Mouse (Mus musculus): ENCODE results near the gene Sbk3. TPM values are rescaled to one million over a fixed set of nuclear protein-coding genes. Genes with fewer than 3 reads are reported as not detected.
A peak's percentile ranks its signal among the peaks of the same experiment; 100 is the strongest.

The Sbk3 gene
- polyA plus RNA-seq, 1 experiment from 2014 or later = 0.25 TPM

- Histone ChIP-seq H3K4me3 (replicated peaks) (no peak overlapping the region), H3K4me1 (peaks cover 56% of the 10 kb centered on the region), H3K27ac (replicated peaks) (no peak overlapping the region), H3K4me2 (replicated peaks) (no peak overlapping the region), H3K9ac (no peak overlapping the region), H3K9me3 (replicated peaks) (no peaks in the 10 kb centered on the region), H3K36me3 (peaks cover 41% of the 10 kb centered on the region), H3K27me3 (no peaks in the 10 kb centered on the region)
- WGBS = 92% methylated on average over 19 of the region's 19 CpGs
- no peak for ATAC-seq (ENCODE audit: insufficient number of reproducible peaks, low FRiP score, low TSS enrichment, low read depth)
These were observed 50.5 kb downstream of the Sbk3 start for GRCm38 (mm10) chr7:4920496-4920895.

DNA sequence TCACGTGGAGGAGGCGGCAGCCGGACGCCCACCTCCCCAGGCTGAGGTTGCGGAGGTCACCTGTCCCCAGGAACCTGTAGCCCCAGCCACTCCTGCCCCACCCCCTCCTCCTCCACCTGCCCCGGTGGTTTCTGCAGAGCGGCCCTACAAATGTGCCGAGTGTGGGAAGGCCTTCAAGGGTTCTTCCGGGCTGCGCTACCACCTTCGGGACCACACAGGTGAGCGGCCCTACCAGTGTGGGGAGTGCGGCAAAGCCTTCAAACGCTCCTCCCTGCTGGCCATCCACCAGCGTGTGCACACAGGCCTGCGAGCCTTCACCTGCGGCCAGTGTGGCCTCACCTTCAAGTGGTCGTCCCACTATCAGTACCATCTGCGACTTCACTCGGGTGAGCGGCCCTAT lies 51.0 kb downstream of the Sbk3 start:
- no peak overlapping the region for H3K9ac ChIP-seq
- 91% methylated on average over 21 of the region's 21 CpGs for WGBS
- no peak overlapping the region for H3K4me2 ChIP-seq (replicated peaks)
- H3K27ac ChIP-seq (replicated peaks) = no peak overlapping the region
- H3K4me1 ChIP-seq = peaks cover 50% of the 10 kb centered on the region
- H3K4me3 ChIP-seq (replicated peaks) = no peak overlapping the region
- peaks cover 41% of the 10 kb centered on the region for H3K36me3 ChIP-seq
- no peaks in the 10 kb centered on the region for H3K27me3 ChIP-seq
- ATAC-seq (ENCODE audit: insufficient number of reproducible peaks, low FRiP score, low TSS enrichment, low read depth) = no peak
- H3K9me3 ChIP-seq (replicated peaks) = no peaks in the 10 kb centered on the region

- H3K9ac ChIP-seq = no peak overlapping the region
- peaks cover 41% of the 10 kb centered on the region for H3K36me3 ChIP-seq
- H3K9me3 ChIP-seq (replicated peaks) = no peaks in the 10 kb centered on the region
- no peak overlapping the region for H3K4me2 ChIP-seq (replicated peaks)
- ATAC-seq (ENCODE audit: insufficient number of reproducible peaks, low FRiP score, low TSS enrichment, low read depth) = no peak
- no peak overlapping the region for H3K4me3 ChIP-seq (replicated peaks)
- H3K27ac ChIP-seq (replicated peaks) = no peak overlapping the region
- no peaks in the 10 kb centered on the region for H3K27me3 ChIP-seq
- WGBS = 91% methylated on average over 21 of the region's 21 CpGs
- H3K4me1 ChIP-seq = peaks cover 47% of the 10 kb centered on the region
These were observed 51.9 kb downstream of the Sbk3 start for GRCm38 (mm10) chr7:4919096-4919495.

- no peak overlapping the region for H3K27ac ChIP-seq (replicated peaks)
- no peak for ATAC-seq (ENCODE audit: insufficient number of reproducible peaks, low FRiP score, low TSS enrichment, low read depth)
- peaks cover 41% of the 10 kb centered on the region for H3K36me3 ChIP-seq
- no peak overlapping the region for H3K4me3 ChIP-seq (replicated peaks)
- H3K9ac ChIP-seq = no peak overlapping the region
- no peaks in the 10 kb centered on the region for H3K9me3 ChIP-seq (replicated peaks)
- no peak overlapping the region for H3K4me2 ChIP-seq (replicated peaks)
- H3K4me1 ChIP-seq = peaks cover 44% of the 10 kb centered on the region
- WGBS = 92% methylated on average over 15 of the region's 15 CpGs
- H3K27me3 ChIP-seq = no peaks in the 10 kb centered on the region
These were observed 52.3 kb downstream of the Sbk3 start for GRCm38 (mm10) chr7:4918681-4919080.

- Histone ChIP-seq H3K9ac (no peak overlapping the region), H3K9me3 (replicated peaks) (no peaks in the 10 kb centered on the region), H3K4me3 (replicated peaks) (no peak overlapping the region), H3K4me1 (peaks cover 32% of the 10 kb centered on the region), H3K36me3 (peaks cover 41% of the 10 kb centered on the region), H3K27ac (replicated peaks) (no peak overlapping the region), H3K4me2 (replicated peaks) (no peak overlapping the region), H3K27me3 (no peaks in the 10 kb centered on the region)
- 98% methylated on average over 2 of the region's 2 CpGs for WGBS
- no peak for ATAC-seq (ENCODE audit: insufficient number of reproducible peaks, low FRiP score, low TSS enrichment, low read depth)
These were observed 53.5 kb downstream of the Sbk3 start for GRCm38 (mm10) chr7:4917494-4917893.

- 11% methylated on average over 14 of the region's 14 CpGs for WGBS
- ATAC-seq (ENCODE audit: insufficient number of reproducible peaks, low FRiP score, low TSS enrichment, low read depth) = peak; percentile 11; the same call in 1 of the 2 replicates
These were observed 55.1 kb downstream of the Sbk3 start for GRCm38 (mm10) chr7:4915669-4916416.

More at GRCm38 (mm10) chr7:4915669-4916416, 55.1 kb downstream of the Sbk3 start:
- Histone ChIP-seq H3K9ac (peak overlapping the region; percentile 57), H3K9me3 (replicated peaks) (no peaks in the 10 kb centered on the region), H3K4me1 (peaks cover 22% of the 10 kb centered on the region), H3K4me3 (replicated peaks) (peak overlapping the region; percentile 76), H3K27me3 (no peaks in the 10 kb centered on the region), H3K27ac (replicated peaks) (peak overlapping the region; percentile 99), H3K36me3 (peaks cover 37% of the 10 kb centered on the region), H3K4me2 (replicated peaks) (peak overlapping the region; percentile 84)

Other genes starting within 250 kb of the Sbk3 start
- 0.13 and 0.20 TPM in 2 replicates for gene Tmem150b, start 245.9 kb downstream of the Sbk3 start, polyA plus RNA-seq (2015; fragmentation: Nextera tagmentation; extraction: Ambion mirVana)
- gene Kmt5c, start 231.1 kb downstream of the Sbk3 start, polyA plus RNA-seq (2015; fragmentation: Nextera tagmentation; extraction: Ambion mirVana) = 57.9 and 58.2 TPM in 2 replicates
- 49.9 and 64.2 TPM in 2 replicates for gene Cox6b2, start 218.1 kb downstream of the Sbk3 start, polyA plus RNA-seq (2015; fragmentation: Nextera tagmentation; extraction: Ambion mirVana)
- not detected in 2 replicates for gene Fam71e2, start 199.9 kb downstream of the Sbk3 start, polyA plus RNA-seq (2015; fragmentation: Nextera tagmentation; extraction: Ambion mirVana)
- gene Il11, start 188.3 kb downstream of the Sbk3 start, polyA plus RNA-seq (2015; fragmentation: Nextera tagmentation; extraction: Ambion mirVana) = 0.36 and 0.37 TPM in 2 replicates
- gene Tmem190, start 188.2 kb downstream of the Sbk3 start, polyA plus RNA-seq (2015; fragmentation: Nextera tagmentation; extraction: Ambion mirVana) = 0.75 and 1.1 TPM in 2 replicates
- 11.4 and 11.8 TPM in 2 replicates for gene Tmem238, start 181.5 kb downstream of the Sbk3 start, polyA plus RNA-seq (2015; fragmentation: Nextera tagmentation; extraction: Ambion mirVana)
- 397 and 411 TPM in 2 replicates for gene Rpl28, start 178.3 kb downstream of the Sbk3 start, polyA plus RNA-seq (2015; fragmentation: Nextera tagmentation; extraction: Ambion mirVana)
- 348 and 351 TPM in 2 replicates for gene Ube2s, start 158.6 kb downstream of the Sbk3 start, polyA plus RNA-seq (2015; fragmentation: Nextera tagmentation; extraction: Ambion mirVana)
- 0.43 and 0.99 TPM in 2 replicates for gene Shisa7, start 126.5 kb downstream of the Sbk3 start, polyA plus RNA-seq (2015; fragmentation: Nextera tagmentation; extraction: Ambion mirVana)
- gene Isoc2b, start 100.9 kb downstream of the Sbk3 start, polyA plus RNA-seq (2015; fragmentation: Nextera tagmentation; extraction: Ambion mirVana) = 11.3 and 13.1 TPM in 2 replicates
- gene Isoc2a, start 94.0 kb downstream of the Sbk3 start, polyA plus RNA-seq (2015; fragmentation: Nextera tagmentation; extraction: Ambion mirVana) = 0.95 and 1.2 TPM in 2 replicates
- not detected in 2 replicates for gene Gm36210, start 64.7 kb downstream of the Sbk3 start, polyA plus RNA-seq (2015; fragmentation: Nextera tagmentation; extraction: Ambion mirVana)
- 4.1 and 4.9 TPM in 2 replicates for gene Zfp628, start 56.0 kb downstream of the Sbk3 start, polyA plus RNA-seq (2015; fragmentation: Nextera tagmentation; extraction: Ambion mirVana)
- 5.1 and 5.5 TPM in 2 replicates for gene Nat14, start 49.1 kb downstream of the Sbk3 start, polyA plus RNA-seq (2015; fragmentation: Nextera tagmentation; extraction: Ambion mirVana)
- gene Ssc5d, start 45.4 kb downstream of the Sbk3 start, polyA plus RNA-seq (2015; fragmentation: Nextera tagmentation; extraction: Ambion mirVana) = 4.7 and 5.5 TPM in 2 replicates
- 0.32 and 1.1 TPM in 2 replicates for gene Sbk2, start 6.8 kb downstream of the Sbk3 start, polyA plus RNA-seq (2015; fragmentation: Nextera tagmentation; extraction: Ambion mirVana)
- gene Zfp579, start 25.0 kb upstream of the Sbk3 start, polyA plus RNA-seq (2015; fragmentation: Nextera tagmentation; extraction: Ambion mirVana) = 32.8 and 35.0 TPM in 2 replicates
- 15.2 and 15.8 TPM in 2 replicates for gene Zfp524, start 43.2 kb upstream of the Sbk3 start, polyA plus RNA-seq (2015; fragmentation: Nextera tagmentation; extraction: Ambion mirVana)
- 43.9 and 46.2 TPM in 2 replicates for gene Fiz1, start 43.5 kb upstream of the Sbk3 start, polyA plus RNA-seq (2015; fragmentation: Nextera tagmentation; extraction: Ambion mirVana)
- 1.2 TPM in 1 of 2 replicates, not detected in the other for gene Gm44973, start 44.3 kb upstream of the Sbk3 start, polyA plus RNA-seq (2015; fragmentation: Nextera tagmentation; extraction: Ambion mirVana)
- 8.0 and 9.0 TPM in 2 replicates for gene Zfp865, start 49.2 kb upstream of the Sbk3 start, polyA plus RNA-seq (2015; fragmentation: Nextera tagmentation; extraction: Ambion mirVana)
- 35.4 and 37.8 TPM in 2 replicates for gene Ccdc106, start 49.4 kb upstream of the Sbk3 start, polyA plus RNA-seq (2015; fragmentation: Nextera tagmentation; extraction: Ambion mirVana)
- gene 4632433K11Rik, start 63.0 kb upstream of the Sbk3 start, polyA plus RNA-seq (2015; fragmentation: Nextera tagmentation; extraction: Ambion mirVana) = not detected in 2 replicates
- gene Zfp784, start 67.3 kb upstream of the Sbk3 start, polyA plus RNA-seq (2015; fragmentation: Nextera tagmentation; extraction: Ambion mirVana) = 6.7 and 7.5 TPM in 2 replicates
- 36.8 and 43.1 TPM in 2 replicates for gene Zfp580, start 80.4 kb upstream of the Sbk3 start, polyA plus RNA-seq (2015; fragmentation: Nextera tagmentation; extraction: Ambion mirVana)
- 116 and 124 TPM in 2 replicates for gene U2af2, start 91.0 kb upstream of the Sbk3 start, polyA plus RNA-seq (2015; fragmentation: Nextera tagmentation; extraction: Ambion mirVana)
- gene Epn1, start 109.1 kb upstream of the Sbk3 start, polyA plus RNA-seq (2015; fragmentation: Nextera tagmentation; extraction: Ambion mirVana) = 66.5 and 70.6 TPM in 2 replicates
- gene Rfpl4, start 145.8 kb upstream of the Sbk3 start, polyA plus RNA-seq (2015; fragmentation: Nextera tagmentation; extraction: Ambion mirVana) = not detected in 2 replicates
- 0.60 and 0.80 TPM in 2 replicates for gene Rasl2-9, start 154.8 kb upstream of the Sbk3 start, polyA plus RNA-seq (2015; fragmentation: Nextera tagmentation; extraction: Ambion mirVana)
- not detected in 2 replicates for gene Vmn1r55, start 178.5 kb upstream of the Sbk3 start, polyA plus RNA-seq (2015; fragmentation: Nextera tagmentation; extraction: Ambion mirVana)
- not detected in 2 replicates for gene Vmn1r56, start 225.6 kb upstream of the Sbk3 start, polyA plus RNA-seq (2015; fragmentation: Nextera tagmentation; extraction: Ambion mirVana)
- not detected in 2 replicates for gene Vmn1r57, start 247.3 kb upstream of the Sbk3 start, polyA plus RNA-seq (2015; fragmentation: Nextera tagmentation; extraction: Ambion mirVana)